Mouse (Mus musculus): Measurements from ENCODE around the gene Icmt. TPM values are rescaled to one million over a fixed set of nuclear protein-coding genes. Genes with fewer than 3 reads are reported as not detected.

The Icmt gene
- total and polyA plus RNA-seq, 3 experiments: 30.4 to 50.8 TPM; not detected in 1

DNA sequence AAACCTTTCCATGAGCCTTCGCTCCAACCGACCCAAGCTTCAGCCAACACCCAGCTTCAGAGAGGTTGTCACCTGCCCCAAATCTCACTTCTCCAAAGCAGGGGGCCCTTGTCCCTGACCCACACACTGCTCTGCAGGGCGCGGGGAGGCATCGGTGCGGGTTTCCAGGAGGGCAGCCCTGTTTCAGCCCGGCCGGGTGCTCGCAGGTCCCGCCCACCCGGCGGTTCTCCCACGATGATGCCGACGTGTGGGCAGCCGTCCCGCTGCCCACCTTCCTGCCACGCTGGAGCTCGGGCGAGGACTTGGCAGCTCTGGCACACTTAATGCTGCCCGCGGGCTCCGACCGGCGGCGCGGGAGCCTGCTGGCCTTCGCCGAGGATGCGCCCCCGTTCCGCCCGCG is 14.3 kb upstream of the Icmt start:
- Histone ChIP-seq H3K27ac (ENCODE audit: control insufficient read depth, low read depth, low read length) (no peak overlapping the region), H3K9me3 (replicated peaks; ENCODE audit: insufficient read depth, low read length) (no peaks in the 10 kb centered on the region), H3K4me3 (ENCODE audit: control insufficient read depth in 1 of 2, insufficient read depth in 1 of 2, low read depth in 2 of 2, low read length in 2 of 2) (no peak overlapping the region), H3K27me3 (ENCODE audit: control insufficient read depth in 1 of 2, insufficient read depth in 2 of 2, low read length in 2 of 2) (no peaks in the 10 kb centered on the region), H3K79me2 (ENCODE audit: control insufficient read depth, insufficient read depth, low read length, poor library complexity) (no peaks in the 10 kb centered on the region), H3K36me3 (ENCODE audit: control insufficient read depth in 1 of 2, insufficient read depth in 2 of 2, low read length in 2 of 2) (no peaks in the 10 kb centered on the region), H3K4me1 (ENCODE audit: control insufficient read depth in 1 of 2, insufficient read depth in 2 of 2, low read length in 2 of 2) (no peaks in the 10 kb centered on the region), H3K9ac (ENCODE audit: control insufficient read depth, low read depth, low read length, poor library complexity, severe bottlenecking) (no peak overlapping the region)
- no peak for DNase-seq (ENCODE audit: low read depth, low spot score)
- TF ChIP-seq MAZ (IDR thresholded peaks at IDR 0.05; ENCODE audit: low read depth, low read length) (no peak), CTCF (IDR thresholded peaks at IDR 0.05 in 2 of 3, conservative IDR thresholded peaks at IDR 0.05 in 1 of 3; ENCODE audit: control insufficient read depth in 1 of 3, insufficient read depth in 1 of 3, low read depth in 2 of 3, low read length in 3 of 3, poor library complexity in 1 of 3, severe bottlenecking in 1 of 3) (no peak), KAT2A (conservative IDR thresholded peaks at IDR 0.05; ENCODE audit: low read depth, low read length) (no peak), BHLHE40 (IDR thresholded peaks at IDR 0.05; ENCODE audit: borderline replicate concordance, low read depth, low read length) (no peak), NRF1 (IDR thresholded peaks at IDR 0.05; ENCODE audit: insufficient read depth, low read depth, low read length, poor library complexity, severe bottlenecking) (no peak), GATA1 (IDR thresholded peaks at IDR 0.05; ENCODE audit: low read depth, low read length) (no peak), CHD1 (IDR thresholded peaks at IDR 0.05; ENCODE audit: low read depth, low read length) (no peak), USF2 (IDR thresholded peaks at IDR 0.05; ENCODE audit: borderline replicate concordance in 1 of 2, insufficient read depth in 1 of 2, low read depth in 1 of 2, low read length in 2 of 2) (no peak), ZC3H11A (IDR thresholded peaks at IDR 0.05; ENCODE audit: low read depth, low read length) (no peak), JUND (IDR thresholded peaks at IDR 0.05; ENCODE audit: low read depth, low read length) (no peak), POLR2AphosphoS5 (IDR thresholded peaks at IDR 0.05; ENCODE audit: borderline replicate concordance, low read depth, low read length) (no peak), SMC3 (IDR thresholded peaks at IDR 0.05; ENCODE audit: low read depth, low read length) (no peak), ZMIZ1 (IDR thresholded peaks at IDR 0.05; ENCODE audit: low read depth, low read length) (no peak)

DNA sequence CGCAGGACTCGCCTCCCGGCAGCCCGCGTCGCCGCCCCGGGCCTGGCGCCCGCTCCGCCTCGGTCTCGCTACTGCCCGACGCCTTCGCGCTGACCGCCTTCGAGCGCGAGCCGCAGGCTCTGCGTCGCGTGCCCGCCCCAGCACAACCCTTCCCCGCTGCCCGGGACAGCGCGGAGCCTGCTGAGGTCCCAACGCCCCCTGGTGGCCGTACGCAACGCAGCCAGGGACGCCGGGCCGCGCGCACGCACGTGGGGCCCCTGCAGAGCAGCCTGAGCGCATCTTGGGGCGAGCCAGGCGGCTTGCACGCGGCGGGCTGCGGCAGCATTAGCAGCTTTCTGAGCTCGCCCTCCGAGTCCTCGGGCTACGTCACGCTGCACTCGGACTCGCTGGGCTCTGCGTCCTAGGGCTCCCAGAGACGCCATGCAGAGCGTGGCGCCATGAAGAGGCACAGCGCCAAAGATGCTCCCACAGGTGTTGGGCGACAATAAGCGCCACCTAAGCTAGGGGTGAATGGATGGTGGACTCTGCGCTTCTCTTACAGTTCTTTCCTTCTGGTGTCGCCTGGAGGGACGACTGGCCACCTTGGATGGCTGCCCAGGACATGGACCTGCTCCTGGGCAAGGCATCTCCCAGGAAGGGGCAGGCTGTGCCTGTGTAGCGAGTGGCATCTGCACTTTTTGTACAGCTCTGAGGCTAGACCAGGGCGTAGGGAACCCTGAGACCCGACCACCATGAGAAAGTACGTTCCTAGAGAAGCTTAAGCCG is 13.7 kb upstream of the Icmt start:
- Histone ChIP-seq H3K9me3 (replicated peaks; ENCODE audit: insufficient read depth, low read length) (no peaks in the 10 kb centered on the region), H3K4me1 (ENCODE audit: control insufficient read depth in 1 of 2, insufficient read depth in 2 of 2, low read length in 2 of 2) (no peaks in the 10 kb centered on the region), H3K79me2 (ENCODE audit: control insufficient read depth, insufficient read depth, low read length, poor library complexity) (no peaks in the 10 kb centered on the region), H3K9ac (ENCODE audit: control insufficient read depth, low read depth, low read length, poor library complexity, severe bottlenecking) (no peak overlapping the region), H3K4me3 (ENCODE audit: control insufficient read depth in 1 of 2, insufficient read depth in 1 of 2, low read depth in 2 of 2, low read length in 2 of 2) (no peak overlapping the region), H3K36me3 (ENCODE audit: control insufficient read depth in 1 of 2, insufficient read depth in 2 of 2, low read length in 2 of 2) (no peaks in the 10 kb centered on the region), H3K27me3 (ENCODE audit: control insufficient read depth in 1 of 2, insufficient read depth in 2 of 2, low read length in 2 of 2) (no peaks in the 10 kb centered on the region), H3K27ac (ENCODE audit: control insufficient read depth, low read depth, low read length) (no peak overlapping the region)
- TF ChIP-seq SMC3 (IDR thresholded peaks at IDR 0.05; ENCODE audit: low read depth, low read length) (0 out of 2 replicates have a peak, but pooled peaks have one; percentile 13), GATA1 (IDR thresholded peaks at IDR 0.05; ENCODE audit: low read depth, low read length) (no peak), CTCF (IDR thresholded peaks at IDR 0.05 in 2 of 3, conservative IDR thresholded peaks at IDR 0.05 in 1 of 3; ENCODE audit: control insufficient read depth in 1 of 3, insufficient read depth in 1 of 3, low read depth in 2 of 3, low read length in 3 of 3, poor library complexity in 1 of 3, severe bottlenecking in 1 of 3) (peak in 2 of 3 experiments; percentile 28 to 56; a peak in 4 of 6 replicates), MAZ (IDR thresholded peaks at IDR 0.05; ENCODE audit: low read depth, low read length) (no peak), KAT2A (conservative IDR thresholded peaks at IDR 0.05; ENCODE audit: low read depth, low read length) (no peak), CHD2 (IDR thresholded peaks at IDR 0.05; ENCODE audit: low read length) (no peak), SIN3A (IDR thresholded peaks at IDR 0.05; ENCODE audit: low read length) (no peak), ETS1 (IDR thresholded peaks at IDR 0.05; ENCODE audit: low read depth, low read length) (no peak), RCOR1 (IDR thresholded peaks at IDR 0.05; ENCODE audit: low read depth, low read length) (no peak)
- DNase-seq (ENCODE audit: low read depth, low spot score): no peak

Measured in MEL (cell line).